In the genomic region with DNA sequence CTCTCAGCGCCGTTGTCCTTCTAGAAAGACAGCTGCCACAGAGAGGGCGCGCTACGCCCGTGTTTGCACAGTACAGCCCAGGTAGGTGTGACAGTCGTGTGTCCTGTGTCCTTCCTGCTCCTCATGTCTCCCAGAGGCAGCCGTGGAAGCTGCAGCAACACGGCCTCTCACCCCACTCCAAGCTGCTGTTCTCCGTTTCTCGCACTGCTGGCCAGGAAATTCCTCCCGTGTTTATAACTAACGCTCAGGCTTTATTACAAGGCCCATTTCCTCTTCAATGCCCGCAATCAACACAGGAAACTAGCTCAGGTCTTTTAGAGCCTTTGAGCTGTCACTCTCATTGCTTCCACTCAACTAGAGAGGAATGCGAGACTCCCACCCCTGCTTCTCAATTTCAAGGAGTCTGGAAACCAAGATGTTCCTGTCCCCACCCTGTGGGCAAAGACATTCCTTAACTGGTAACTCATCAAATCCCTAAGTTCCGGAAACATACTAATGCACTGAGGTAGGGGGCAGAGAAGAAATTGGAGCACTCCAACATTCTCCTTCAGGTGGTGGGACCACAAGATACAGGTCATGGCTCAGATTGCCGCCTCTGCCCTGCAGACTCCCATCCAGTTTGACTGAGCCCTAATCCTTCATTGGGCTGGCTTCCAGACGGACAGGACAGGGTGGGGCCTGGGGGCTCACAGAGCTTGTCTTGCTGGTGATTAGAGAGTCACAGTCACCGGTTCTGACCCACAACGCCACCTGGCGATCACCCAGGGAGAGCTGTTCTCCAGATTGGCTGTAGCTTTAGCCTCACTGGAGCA, we compare ENCODE assay signal across 8 mouse cellular contexts. TPM values are rescaled to one million over a fixed set of nuclear protein-coding genes. Genes with fewer than 3 reads are reported as not detected.
A peak's percentile ranks its signal among the peaks of the same experiment; 100 is the strongest.
DNase-seq lines count a peak whose midpoint lies in the region; ATAC-seq and TF ChIP-seq lines count a peak whose summit lies in the region.
"Had no signal": no experiment of that assay in that cellular context is flagged by ENCODE, and none has a peak within 500 bp of the region (broad histone marks: within the 10 kb centered on the region; RNA-seq: fewer than 3 reads in every experiment).

No protein-coding gene starts in this region.

- H3K27me3 ChIP-seq in liver, adult 2 months (ENCODE audit: control insufficient read depth, insufficient read depth, low read length) = 0 out of 2 replicates have a peak, but pooled peaks cover 2% of the 10 kb centered on the region
- peaks cover 18% of the 10 kb centered on the region for H3K27me3 ChIP-seq in liver, embryonic 11.5 days (replicated peaks; ENCODE audit: control insufficient read depth, insufficient read depth, low read length)
- H3K27me3 ChIP-seq in embryonic facial prominence, embryonic 10.5 days (replicated peaks; ENCODE audit: low read depth, poor library complexity, severe bottlenecking) = peaks cover 52% of the 10 kb centered on the region
- 0 out of 2 replicates have a peak, but pooled peaks cover 10% of the 10 kb centered on the region for H3K27me3 ChIP-seq in hindbrain, embryonic 13.5 days

- ATAC-seq in liver, embryonic 11.5 days (replicated peaks; ENCODE audit: low FRiP score) = no peak
- ATAC-seq in hindbrain, embryonic 13.5 days (ENCODE audit: low FRiP score) = no peak

- H3K4me1 ChIP-seq in liver, adult 2 months (ENCODE audit: control insufficient read depth, insufficient read depth, low read length) = no peaks in the 10 kb centered on the region
- H3K4me1 ChIP-seq in liver, embryonic 11.5 days (replicated peaks; ENCODE audit: control insufficient read depth, insufficient read depth, low read length) = peaks cover 10% of the 10 kb centered on the region
- H3K4me1 ChIP-seq in embryonic facial prominence, embryonic 10.5 days = peaks cover 62% of the 10 kb centered on the region
- H3K4me1 ChIP-seq in hindbrain, embryonic 13.5 days (replicated peaks) = peaks cover 78% of the 10 kb centered on the region

- H3K36me3 ChIP-seq in liver, adult 2 months (ENCODE audit: control insufficient read depth, insufficient read depth, low read length) = no peaks in the 10 kb centered on the region
- H3K36me3 ChIP-seq in liver, embryonic 11.5 days (ENCODE audit: control insufficient read depth, insufficient read depth, low read length) = no peaks in the 10 kb centered on the region
- H3K36me3 ChIP-seq in embryonic facial prominence, embryonic 10.5 days (replicated peaks) = no peaks in the 10 kb centered on the region
- no peaks in the 10 kb centered on the region for H3K36me3 ChIP-seq in hindbrain, embryonic 13.5 days

- DNase-seq in liver, adult 2 months (ENCODE audit: extremely low read depth, low read depth, low spot score) = no peak
- no peak for DNase-seq in liver, embryonic 11.5 days (ENCODE audit: low spot score)
- peak; percentile 51 for DNase-seq in embryonic facial prominence, embryonic 10.5 days (ENCODE audit: low spot score)
- DNase-seq in lung, postnatal 14 days = peak; percentile 62
- DNase-seq in c-Kit-positive CD71-positive TER-119-positive erythroid progenitor cells, embryonic 14.5 days (ENCODE audit: low spot score) = no peak
- DNase-seq in ovary, postnatal 10 days (ENCODE audit: low spot score) = no peak

- 71% methylated on average over 21 of the region's 21 CpGs for WGBS in liver, adult 2 months
- 52% methylated on average over 21 of the region's 21 CpGs for WGBS in liver, embryonic 11.5 days
- 46% methylated on average over 21 of the region's 21 CpGs for WGBS in embryonic facial prominence, embryonic 10.5 days
- 44% methylated on average over 21 of the region's 21 CpGs for WGBS in hindbrain, embryonic 13.5 days

- H3K27ac ChIP-seq in liver, adult 2 months (replicated peaks; ENCODE audit: insufficient read depth, low read depth, low read length) = no peak overlapping the region
- no peak overlapping the region for H3K27ac ChIP-seq in liver, embryonic 11.5 days (ENCODE audit: low read depth, low read length)
- peak overlapping the region; percentile 45 for H3K27ac ChIP-seq in embryonic facial prominence, embryonic 10.5 days (replicated peaks)
- H3K27ac ChIP-seq in hindbrain, embryonic 13.5 days = peak overlapping the region; percentile 75

- no peaks in the 10 kb centered on the region for H3K79me2 ChIP-seq in liver, adult 2 months (ENCODE audit: control insufficient read depth, insufficient read depth, low read length)

- TF ChIP-seq CTCF in liver, adult 2 months (IDR thresholded peaks at IDR 0.05; ENCODE audit: low read depth, low read length) = peak; percentile 19; the same call in 1 of the 2 replicates

- no peak overlapping the region for H3K4me2 ChIP-seq in liver, embryonic 11.5 days
- H3K4me2 ChIP-seq in hindbrain, embryonic 13.5 days = no peak overlapping the region

- no peak for TF ChIP-seq POLR2A in liver, adult 2 months (IDR thresholded peaks at IDR 0.05; ENCODE audit: extremely low read depth, insufficient read depth, low read length)

- H3K9ac ChIP-seq in liver, adult 2 months (ENCODE audit: low read depth, low read length) = no peak overlapping the region
- no peak overlapping the region for H3K9ac ChIP-seq in liver, embryonic 11.5 days (ENCODE audit: low read depth, low read length)
- no peak overlapping the region for H3K9ac ChIP-seq in hindbrain, embryonic 13.5 days

- no peak overlapping the region for H3K4me3 ChIP-seq in liver, adult 2 months (ENCODE audit: insufficient read depth, low read depth, low read length)
- H3K4me3 ChIP-seq in liver, embryonic 11.5 days (ENCODE audit: low read depth, low read length) = no peak overlapping the region
- H3K4me3 ChIP-seq in embryonic facial prominence, embryonic 10.5 days = 0 out of 2 replicates have a peak overlapping the region, but pooled peaks have one; percentile 1
- no peak overlapping the region for H3K4me3 ChIP-seq in hindbrain, embryonic 13.5 days
- H3K4me3 ChIP-seq: erythroblast, embryonic 14.5 days had no signal

- no peaks in the 10 kb centered on the region for H3K9me3 ChIP-seq in liver, embryonic 11.5 days (ENCODE audit: control insufficient read depth, low read length)
- no peaks in the 10 kb centered on the region for H3K9me3 ChIP-seq in embryonic facial prominence, embryonic 10.5 days
- no peaks in the 10 kb centered on the region for H3K9me3 ChIP-seq in hindbrain, embryonic 13.5 days

RNA-seq across cellular contexts. Expression of gene Klhdc8a, which starts 5.9 kb away (rescaled TPM):
- 0.18 and 0.81 TPM in 2 replicates for total RNA-seq in liver, adult 2 months (2014; rRNA removed)
- 1.2 and 1.4 TPM in 2 replicates for polyA plus RNA-seq in liver, adult 2 months (2012; rRNA removed)
- 0.05 TPM in 1 of 2 replicates, not detected in the other for polyA plus RNA-seq in liver, embryonic 11.5 days (2014; fragmentation: Nextera tagmentation; extraction: Ambion mirVana)
- 0.46 and 0.58 TPM in 2 replicates for polyA plus RNA-seq in embryonic facial prominence, embryonic 10.5 days (2016; fragmentation: Nextera tagmentation; extraction: Ambion mirVana)
- 5.1 and 5.4 TPM in 2 replicates for polyA plus RNA-seq in hindbrain, embryonic 13.5 days (2015; fragmentation: Nextera tagmentation; extraction: Ambion mirVana)
- polyA plus RNA-seq: erythroblast, embryonic 14.5 days had no signal

RNA-seq across cellular contexts. Expression of gene Nuak2, which starts 23.4 kb away (rescaled TPM):
- 3.8 and 4.8 TPM in 2 replicates for total RNA-seq in liver, adult 2 months (2014; rRNA removed)
- 6.4 and 8.0 TPM in 2 replicates for polyA plus RNA-seq in liver, adult 2 months (2012; rRNA removed)
- 1.2 and 2.0 TPM in 2 replicates for polyA plus RNA-seq in liver, embryonic 11.5 days (2014; fragmentation: Nextera tagmentation; extraction: Ambion mirVana)
- 12.6 and 19.6 TPM in 2 replicates for polyA plus RNA-seq in embryonic facial prominence, embryonic 10.5 days (2016; fragmentation: Nextera tagmentation; extraction: Ambion mirVana)
- polyA plus RNA-seq in hindbrain, embryonic 13.5 days (2015; fragmentation: Nextera tagmentation; extraction: Ambion mirVana) = 17.6 and 22.5 TPM in 2 replicates
- polyA plus RNA-seq: erythroblast, embryonic 14.5 days had no signal

Comparison
In these comparisons a context has a peak if more than half of its experiments do, and no peak if none do; other contexts are left out.
1. DNase-seq: peak in embryonic facial prominence, embryonic 10.5 days (single experiment) and lung, postnatal 14 days (single experiment); none in liver, adult 2 months (single experiment), liver, embryonic 11.5 days (single experiment), c-Kit-positive CD71-positive TER-119-positive erythroid progenitor cells, embryonic 14.5 days (single experiment) and ovary, postnatal 10 days (single experiment).
2. H3K27ac ChIP-seq: peak in embryonic facial prominence, embryonic 10.5 days (single experiment) and hindbrain, embryonic 13.5 days (single experiment); none in liver, adult 2 months (single experiment) and liver, embryonic 11.5 days (single experiment).